Mouse (Mus musculus): ENCODE measurements around the gene Dnah1. TPM values are rescaled to one million over a fixed set of nuclear protein-coding genes. Genes with fewer than 3 reads are reported as not detected.

Dnah1 gene
- polyA plus RNA-seq, 1 experiment from 2014 or later, result 4.3 TPM

- H3K4me2 ChIP-seq (replicated peaks), result peak within 1 kb of the TSS; percentile 72
- peak within 1 kb of the TSS; percentile 95 for H3K27ac ChIP-seq
- peaks cover 10% of the 10 kb centered on the region for H3K4me1 ChIP-seq (replicated peaks; ENCODE audit: control insufficient read depth, insufficient read depth, low read length)
- under 1% methylated on average over 75 of the region's 75 CpGs for WGBS
- ATAC-seq (ENCODE audit: low FRiP score) (peak; percentile 93), DNase-seq (ENCODE audit: low spot score) (peak; percentile 99)
- no peaks in the 10 kb centered on the region for H3K27me3 ChIP-seq (ENCODE audit: control insufficient read depth, insufficient read depth, low read length)
- peak within 1 kb of the TSS; percentile 86 for H3K4me3 ChIP-seq (replicated peaks; ENCODE audit: low read length)
- H3K9ac ChIP-seq, result peak within 1 kb of the TSS; percentile 94
- no peaks in the 10 kb centered on the region for H3K9me3 ChIP-seq (ENCODE audit: control insufficient read depth, low read length)
- H3K36me3 ChIP-seq (replicated peaks; ENCODE audit: control insufficient read depth, insufficient read depth), result peaks cover 36% of the 10 kb centered on the region
These were observed 72.6 kb downstream of the Dnah1 start, which contains the start of the genes Phf7 and Bap1 for GRCm38 (mm10) chr14:31251084-31251604. Gene Phf7, minus strand, starts transcription at chr14:31251317. Gene Bap1, plus strand, starts transcription at chr14:31251450.

- Histone ChIP-seq H3K36me3 (replicated peaks; ENCODE audit: control insufficient read depth, insufficient read depth) (peaks cover 29% of the 10 kb centered on the region), H3K9me3 (ENCODE audit: control insufficient read depth, low read length) (no peaks in the 10 kb centered on the region), H3K9ac (peak overlapping the region; percentile 84), H3K4me2 (replicated peaks) (peak overlapping the region; percentile 60), H3K4me1 (replicated peaks; ENCODE audit: control insufficient read depth, insufficient read depth, low read length) (peaks cover 10% of the 10 kb centered on the region), H3K27me3 (ENCODE audit: control insufficient read depth, insufficient read depth, low read length) (no peaks in the 10 kb centered on the region), H3K4me3 (replicated peaks; ENCODE audit: low read length) (peak overlapping the region; percentile 86), H3K27ac (peak overlapping the region; percentile 95)
- 20% methylated on average over 38 of the region's 38 CpGs for WGBS
- ATAC-seq (ENCODE audit: low FRiP score) (peak; percentile 26), DNase-seq (ENCODE audit: low spot score) (no peak)
These were observed 73.2 kb downstream of the Dnah1 start for GRCm38 (mm10) chr14:31250222-31251083.

- H3K9ac ChIP-seq, result no peak overlapping the region
- no peaks in the 10 kb centered on the region for H3K9me3 ChIP-seq (ENCODE audit: control insufficient read depth, low read length)
- 94% methylated on average over 6 of the region's 6 CpGs for WGBS
- no peak overlapping the region for H3K27ac ChIP-seq
- no peak overlapping the region for H3K4me3 ChIP-seq (replicated peaks; ENCODE audit: low read length)
- no peaks in the 10 kb centered on the region for H3K27me3 ChIP-seq (ENCODE audit: control insufficient read depth, insufficient read depth, low read length)
- DNase-seq (ENCODE audit: low spot score), result no peak
- peaks cover 10% of the 10 kb centered on the region for H3K4me1 ChIP-seq (replicated peaks; ENCODE audit: control insufficient read depth, insufficient read depth, low read length)
- peaks cover 9% of the 10 kb centered on the region for H3K36me3 ChIP-seq (replicated peaks; ENCODE audit: control insufficient read depth, insufficient read depth)
- no peak for ATAC-seq (ENCODE audit: low FRiP score)
- no peak overlapping the region for H3K4me2 ChIP-seq (replicated peaks)
These were observed 75.3 kb downstream of the Dnah1 start for GRCm38 (mm10) chr14:31248396-31248795.

GRCm38 (mm10) chr14:31245946-31246345, 77.8 kb downstream of the Dnah1 start:
- no peak for DNase-seq (ENCODE audit: low spot score)
- Histone ChIP-seq H3K4me3 (replicated peaks; ENCODE audit: low read length) (no peak overlapping the region), H3K4me2 (replicated peaks) (no peak overlapping the region), H3K36me3 (replicated peaks; ENCODE audit: control insufficient read depth, insufficient read depth) (no peaks in the 10 kb centered on the region), H3K27ac (no peak overlapping the region), H3K9ac (no peak overlapping the region), H3K27me3 (ENCODE audit: control insufficient read depth, insufficient read depth, low read length) (no peaks in the 10 kb centered on the region), H3K4me1 (replicated peaks; ENCODE audit: control insufficient read depth, insufficient read depth, low read length) (no peaks in the 10 kb centered on the region), H3K9me3 (ENCODE audit: control insufficient read depth, low read length) (no peaks in the 10 kb centered on the region)
- ATAC-seq (ENCODE audit: low FRiP score), result no peak
- 89% methylated on average over 1 of the region's 1 CpGs for WGBS

GRCm38 (mm10) chr14:31244777-31245176, 78.9 kb downstream of the Dnah1 start:
- Histone ChIP-seq H3K36me3 (replicated peaks; ENCODE audit: control insufficient read depth, insufficient read depth) (no peaks in the 10 kb centered on the region), H3K9me3 (ENCODE audit: control insufficient read depth, low read length) (no peaks in the 10 kb centered on the region), H3K9ac (no peak overlapping the region), H3K4me2 (replicated peaks) (no peak overlapping the region), H3K4me3 (replicated peaks; ENCODE audit: low read length) (no peak overlapping the region), H3K27me3 (ENCODE audit: control insufficient read depth, insufficient read depth, low read length) (no peaks in the 10 kb centered on the region), H3K27ac (no peak overlapping the region), H3K4me1 (replicated peaks; ENCODE audit: control insufficient read depth, insufficient read depth, low read length) (no peaks in the 10 kb centered on the region)
- DNase-seq (ENCODE audit: low spot score), result no peak
- 73% methylated on average over 1 of the region's 1 CpGs for WGBS
- no peak for ATAC-seq (ENCODE audit: low FRiP score)

- ATAC-seq (ENCODE audit: low FRiP score) (no peak), DNase-seq (ENCODE audit: low spot score) (no peak)
- H3K9ac ChIP-seq, result no peak overlapping the region
- H3K4me2 ChIP-seq (replicated peaks), result no peak overlapping the region
- WGBS, result 94% methylated on average over 3 of the region's 3 CpGs
- no peaks in the 10 kb centered on the region for H3K36me3 ChIP-seq (replicated peaks; ENCODE audit: control insufficient read depth, insufficient read depth)
- H3K27me3 ChIP-seq (ENCODE audit: control insufficient read depth, insufficient read depth, low read length), result no peaks in the 10 kb centered on the region
- H3K4me1 ChIP-seq (replicated peaks; ENCODE audit: control insufficient read depth, insufficient read depth, low read length), result no peaks in the 10 kb centered on the region
- no peaks in the 10 kb centered on the region for H3K9me3 ChIP-seq (ENCODE audit: control insufficient read depth, low read length)
- H3K4me3 ChIP-seq (replicated peaks; ENCODE audit: low read length), result no peak overlapping the region
- no peak overlapping the region for H3K27ac ChIP-seq
These were observed 83.2 kb downstream of the Dnah1 start for GRCm38 (mm10) chr14:31240528-31240927.

- Histone ChIP-seq H3K4me1 (replicated peaks; ENCODE audit: control insufficient read depth, insufficient read depth, low read length) (0 out of 2 replicates have a peak, but pooled peaks cover 3% of the 10 kb centered on the region), H3K9ac (no peak overlapping the region), H3K9me3 (ENCODE audit: control insufficient read depth, low read length) (no peaks in the 10 kb centered on the region), H3K27me3 (ENCODE audit: control insufficient read depth, insufficient read depth, low read length) (no peaks in the 10 kb centered on the region), H3K27ac (no peak overlapping the region), H3K4me3 (replicated peaks; ENCODE audit: low read length) (no peak overlapping the region), H3K36me3 (replicated peaks; ENCODE audit: control insufficient read depth, insufficient read depth) (no peaks in the 10 kb centered on the region), H3K4me2 (replicated peaks) (no peak overlapping the region)
- 86% methylated on average over 7 of the region's 7 CpGs for WGBS
- ATAC-seq (ENCODE audit: low FRiP score), result no peak
- DNase-seq (ENCODE audit: low spot score), result no peak
These were observed 86.4 kb downstream of the Dnah1 start for GRCm38 (mm10) chr14:31237101-31237882.

- WGBS, result 25% methylated on average over 11 of the region's 11 CpGs
- Histone ChIP-seq H3K27ac (no peak overlapping the region), H3K4me1 (replicated peaks; ENCODE audit: control insufficient read depth, insufficient read depth, low read length) (0 out of 2 replicates have a peak, but pooled peaks cover 3% of the 10 kb centered on the region), H3K36me3 (replicated peaks; ENCODE audit: control insufficient read depth, insufficient read depth) (no peaks in the 10 kb centered on the region), H3K4me3 (replicated peaks; ENCODE audit: low read length) (no peak overlapping the region), H3K9me3 (ENCODE audit: control insufficient read depth, low read length) (no peaks in the 10 kb centered on the region), H3K4me2 (replicated peaks) (no peak overlapping the region), H3K9ac (no peak overlapping the region), H3K27me3 (ENCODE audit: control insufficient read depth, insufficient read depth, low read length) (no peaks in the 10 kb centered on the region)
- ATAC-seq (ENCODE audit: low FRiP score) (no peak), DNase-seq (ENCODE audit: low spot score) (peak; percentile 90)
These were observed 89.6 kb downstream of the Dnah1 start for GRCm38 (mm10) chr14:31233996-31234591.
